Mouse (Mus musculus): ENCODE measurements around the gene Supt7l. TPM values are rescaled to one million over a fixed set of nuclear protein-coding genes. Genes with fewer than 3 reads are reported as not detected.

Supt7l gene
- polyA plus RNA-seq, 1 experiment, result 13.3 TPM

DNA sequence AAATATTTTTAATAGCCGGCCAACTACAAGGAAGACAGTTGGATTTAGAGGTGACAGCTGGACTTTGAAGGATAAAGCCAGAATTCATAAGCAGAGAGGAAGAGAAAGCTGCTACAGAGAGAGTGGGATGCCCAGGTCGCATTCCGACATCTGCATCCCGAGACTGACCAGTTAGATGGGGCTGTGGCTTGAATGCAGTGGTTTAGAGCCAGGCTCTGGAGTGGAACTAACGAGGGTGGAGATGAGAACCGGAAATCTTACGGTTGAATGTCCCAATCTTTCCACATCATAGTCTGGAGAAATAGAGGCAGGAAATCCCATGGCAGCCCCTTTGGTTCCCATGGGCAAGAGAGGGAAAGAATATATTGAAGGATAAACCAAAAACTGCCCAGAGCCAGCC lies 38.4 kb upstream of the Supt7l start:
- Histone ChIP-seq H3K36me3 (ENCODE audit: control insufficient read depth, insufficient read depth, low read length) (no peaks in the 10 kb centered on the region), H3K4me1 (replicated peaks; ENCODE audit: control insufficient read depth, insufficient read depth, low read length) (peaks cover 3% of the 10 kb centered on the region; the same call in 1 of the 2 replicates), H3K27ac (ENCODE audit: control insufficient read depth, insufficient read depth, low read length) (no peak overlapping the region), H3K27me3 (ENCODE audit: control insufficient read depth, insufficient read depth, low read length) (no peaks in the 10 kb centered on the region), H3K4me3 (ENCODE audit: control insufficient read depth, insufficient read depth, low read length) (no peak overlapping the region)
- 97% methylated on average over 7 of the region's 7 CpGs for WGBS
- TF ChIP-seq CTCF (IDR thresholded peaks at IDR 0.05; ENCODE audit: borderline replicate concordance, control insufficient read depth, extremely low read depth, insufficient read depth, low read length, poor library complexity), result no peak
- no peak for TF ChIP-seq POLR2A (IDR thresholded peaks at IDR 0.05; ENCODE audit: control insufficient read depth, extremely low read depth, insufficient read depth, low read length, poor library complexity)
- DNase-seq, result no peak

DNA sequence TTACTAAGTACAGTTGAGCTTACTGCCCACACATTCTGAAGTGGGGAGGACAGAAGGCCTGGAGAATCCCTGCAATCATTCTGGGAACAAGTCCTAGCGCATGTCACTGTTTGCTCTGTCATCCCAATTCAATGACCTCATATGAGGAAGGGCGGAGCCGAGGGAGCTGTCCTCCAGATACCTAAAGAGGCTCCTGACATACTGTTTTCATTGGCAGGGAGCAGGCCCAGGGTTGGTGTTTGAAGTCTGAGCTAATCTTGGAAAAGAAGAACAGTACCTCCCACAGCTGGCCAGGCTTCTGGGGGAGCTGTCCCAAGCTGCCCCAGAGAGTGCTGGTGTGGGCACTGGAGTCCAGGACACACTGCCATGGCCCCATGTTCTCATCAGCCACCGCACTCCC lies 37.4 kb upstream of the Supt7l start:
- no peak for TF ChIP-seq POLR2A (IDR thresholded peaks at IDR 0.05; ENCODE audit: control insufficient read depth, extremely low read depth, insufficient read depth, low read length, poor library complexity)
- no peak for TF ChIP-seq CTCF (IDR thresholded peaks at IDR 0.05; ENCODE audit: borderline replicate concordance, control insufficient read depth, extremely low read depth, insufficient read depth, low read length, poor library complexity)
- Histone ChIP-seq H3K36me3 (ENCODE audit: control insufficient read depth, insufficient read depth, low read length) (no peaks in the 10 kb centered on the region), H3K27ac (ENCODE audit: control insufficient read depth, insufficient read depth, low read length) (no peak overlapping the region), H3K4me3 (ENCODE audit: control insufficient read depth, insufficient read depth, low read length) (no peak overlapping the region), H3K27me3 (ENCODE audit: control insufficient read depth, insufficient read depth, low read length) (no peaks in the 10 kb centered on the region), H3K4me1 (replicated peaks; ENCODE audit: control insufficient read depth, insufficient read depth, low read length) (no peaks in the 10 kb centered on the region)
- no peak for DNase-seq
- 97% methylated on average over 4 of the region's 4 CpGs for WGBS

DNA sequence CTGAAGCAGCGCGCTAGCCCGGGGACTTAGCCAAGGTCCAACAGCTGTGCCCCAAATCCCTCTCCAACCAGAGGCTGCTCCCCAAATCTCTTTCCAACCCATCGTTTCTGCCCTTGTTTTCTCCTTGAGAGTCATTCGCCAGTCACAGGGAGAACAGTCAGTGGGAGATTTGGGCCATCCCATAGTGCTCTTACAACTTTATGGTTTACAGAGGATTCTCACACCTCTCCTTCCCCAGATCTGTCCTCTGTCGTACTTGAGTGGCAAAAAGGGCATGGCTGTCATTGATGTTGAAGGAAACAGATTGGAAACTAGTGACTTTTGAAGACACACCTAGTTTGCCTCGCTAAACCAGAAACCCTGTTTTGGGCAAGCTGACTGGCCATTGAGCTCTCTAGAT lies 36.3 kb upstream of the Supt7l start:
- H3K27me3 ChIP-seq (ENCODE audit: control insufficient read depth, insufficient read depth, low read length), result no peaks in the 10 kb centered on the region
- no peaks in the 10 kb centered on the region for H3K4me1 ChIP-seq (replicated peaks; ENCODE audit: control insufficient read depth, insufficient read depth, low read length)
- no peaks in the 10 kb centered on the region for H3K36me3 ChIP-seq (ENCODE audit: control insufficient read depth, insufficient read depth, low read length)
- no peak for DNase-seq
- H3K4me3 ChIP-seq (ENCODE audit: control insufficient read depth, insufficient read depth, low read length), result no peak overlapping the region
- WGBS, result 63% methylated on average over 7 of the region's 7 CpGs
- no peak for TF ChIP-seq POLR2A (IDR thresholded peaks at IDR 0.05; ENCODE audit: control insufficient read depth, extremely low read depth, insufficient read depth, low read length, poor library complexity)
- TF ChIP-seq CTCF (IDR thresholded peaks at IDR 0.05; ENCODE audit: borderline replicate concordance, control insufficient read depth, extremely low read depth, insufficient read depth, low read length, poor library complexity), result no peak
- H3K27ac ChIP-seq (ENCODE audit: control insufficient read depth, insufficient read depth, low read length), result no peak overlapping the region

DNA sequence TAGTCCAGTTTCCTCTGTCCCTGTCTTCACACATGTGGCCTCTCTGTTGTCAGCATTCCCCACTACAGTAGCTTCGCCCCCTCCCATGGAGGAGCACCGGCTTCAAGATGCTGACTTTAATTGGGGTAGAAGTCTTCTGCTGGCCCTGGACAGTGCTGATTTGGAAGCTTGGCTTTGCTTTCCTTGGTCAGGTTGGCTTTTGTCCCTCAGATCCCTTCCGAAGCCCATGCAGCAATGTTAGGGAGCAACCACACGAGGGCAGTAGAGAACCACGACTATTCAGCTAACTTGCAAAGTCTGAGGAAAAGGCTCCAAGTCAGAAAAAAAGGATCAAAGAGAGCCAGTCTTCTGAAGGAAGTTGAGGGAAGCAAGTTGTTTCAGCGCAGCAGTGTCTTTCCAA lies 35.9 kb upstream of the Supt7l start:
- no peaks in the 10 kb centered on the region for H3K36me3 ChIP-seq (ENCODE audit: control insufficient read depth, insufficient read depth, low read length)
- DNase-seq, result peak; percentile 57
- H3K27ac ChIP-seq (ENCODE audit: control insufficient read depth, insufficient read depth, low read length), result no peak overlapping the region
- WGBS, result 22% methylated on average over 6 of the region's 6 CpGs
- no peaks in the 10 kb centered on the region for H3K27me3 ChIP-seq (ENCODE audit: control insufficient read depth, insufficient read depth, low read length)
- H3K4me1 ChIP-seq (replicated peaks; ENCODE audit: control insufficient read depth, insufficient read depth, low read length), result no peaks in the 10 kb centered on the region
- TF ChIP-seq POLR2A (IDR thresholded peaks at IDR 0.05; ENCODE audit: control insufficient read depth, extremely low read depth, insufficient read depth, low read length, poor library complexity) (no peak), CTCF (IDR thresholded peaks at IDR 0.05; ENCODE audit: borderline replicate concordance, control insufficient read depth, extremely low read depth, insufficient read depth, low read length, poor library complexity) (0 out of 2 replicates have a peak, but pooled peaks have one; percentile 43)
- no peak overlapping the region for H3K4me3 ChIP-seq (ENCODE audit: control insufficient read depth, insufficient read depth, low read length)

DNA sequence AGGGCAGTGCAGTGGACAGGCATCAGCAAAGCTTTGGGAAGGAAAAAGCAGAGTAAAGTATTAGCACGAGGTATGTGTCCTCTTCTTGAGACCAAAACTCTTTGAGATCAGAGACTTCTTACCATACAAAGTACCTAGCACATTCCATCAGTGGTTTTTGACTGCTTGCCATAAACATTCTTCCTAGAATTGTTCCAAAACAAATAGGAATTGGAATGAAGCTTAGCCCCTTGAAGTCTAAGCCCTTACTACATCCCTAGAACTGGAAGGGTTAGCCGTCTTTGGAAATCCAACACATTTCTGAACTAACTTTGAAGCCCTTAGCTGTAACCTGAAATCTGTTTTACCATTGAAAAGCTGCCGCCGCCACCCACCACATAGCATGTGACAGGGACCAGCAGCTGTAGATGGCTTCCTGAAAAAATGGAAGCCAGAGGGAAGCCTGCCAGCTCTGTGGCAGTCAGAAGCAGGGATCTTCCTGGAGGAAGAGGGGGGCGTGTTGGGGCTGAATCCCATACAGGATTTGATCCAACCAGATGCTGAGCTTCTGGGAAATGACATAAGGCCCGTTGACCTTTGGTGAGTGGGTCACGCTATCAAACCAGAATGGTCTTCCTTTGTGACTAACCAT lies 34.5 kb upstream of the Supt7l start:
- Histone ChIP-seq H3K4me3 (ENCODE audit: control insufficient read depth, insufficient read depth, low read length) (no peak overlapping the region), H3K36me3 (ENCODE audit: control insufficient read depth, insufficient read depth, low read length) (no peaks in the 10 kb centered on the region), H3K27me3 (ENCODE audit: control insufficient read depth, insufficient read depth, low read length) (no peaks in the 10 kb centered on the region), H3K27ac (ENCODE audit: control insufficient read depth, insufficient read depth, low read length) (no peak overlapping the region), H3K4me1 (replicated peaks; ENCODE audit: control insufficient read depth, insufficient read depth, low read length) (no peaks in the 10 kb centered on the region)
- DNase-seq, result no peak
- TF ChIP-seq POLR2A (IDR thresholded peaks at IDR 0.05; ENCODE audit: control insufficient read depth, extremely low read depth, insufficient read depth, low read length, poor library complexity) (no peak), CTCF (IDR thresholded peaks at IDR 0.05; ENCODE audit: borderline replicate concordance, control insufficient read depth, extremely low read depth, insufficient read depth, low read length, poor library complexity) (no peak)
- 95% methylated on average over 7 of the region's 7 CpGs for WGBS

DNA sequence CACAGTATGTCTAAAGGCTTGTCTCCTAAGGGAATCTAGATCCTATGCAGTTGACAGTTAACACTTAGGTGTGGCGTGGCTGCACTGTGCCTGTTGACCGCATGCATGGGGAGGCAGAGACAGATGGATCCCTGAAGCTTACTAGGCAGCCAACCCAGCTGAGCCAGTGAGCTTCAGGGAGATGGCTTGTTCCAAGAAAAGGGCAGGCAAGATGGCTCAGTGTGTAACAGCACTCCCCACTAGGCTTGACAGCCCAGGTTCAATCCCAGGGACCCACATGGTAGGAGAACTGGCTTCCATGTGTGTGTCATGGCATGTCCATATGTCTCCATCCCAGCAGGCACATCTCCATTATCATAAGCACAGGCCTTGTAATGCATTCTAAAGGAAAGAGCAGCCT lies 32.7 kb upstream of the Supt7l start:
- H3K4me3 ChIP-seq (ENCODE audit: control insufficient read depth, insufficient read depth, low read length), result no peak overlapping the region
- no peak overlapping the region for H3K27ac ChIP-seq (ENCODE audit: control insufficient read depth, insufficient read depth, low read length)
- H3K27me3 ChIP-seq (ENCODE audit: control insufficient read depth, insufficient read depth, low read length), result no peaks in the 10 kb centered on the region
- no peak for DNase-seq
- no peaks in the 10 kb centered on the region for H3K36me3 ChIP-seq (ENCODE audit: control insufficient read depth, insufficient read depth, low read length)
- no peaks in the 10 kb centered on the region for H3K4me1 ChIP-seq (replicated peaks; ENCODE audit: control insufficient read depth, insufficient read depth, low read length)
- 97% methylated on average over 2 of the region's 2 CpGs for WGBS
- no peak for TF ChIP-seq CTCF (IDR thresholded peaks at IDR 0.05; ENCODE audit: borderline replicate concordance, control insufficient read depth, extremely low read depth, insufficient read depth, low read length, poor library complexity)

DNA sequence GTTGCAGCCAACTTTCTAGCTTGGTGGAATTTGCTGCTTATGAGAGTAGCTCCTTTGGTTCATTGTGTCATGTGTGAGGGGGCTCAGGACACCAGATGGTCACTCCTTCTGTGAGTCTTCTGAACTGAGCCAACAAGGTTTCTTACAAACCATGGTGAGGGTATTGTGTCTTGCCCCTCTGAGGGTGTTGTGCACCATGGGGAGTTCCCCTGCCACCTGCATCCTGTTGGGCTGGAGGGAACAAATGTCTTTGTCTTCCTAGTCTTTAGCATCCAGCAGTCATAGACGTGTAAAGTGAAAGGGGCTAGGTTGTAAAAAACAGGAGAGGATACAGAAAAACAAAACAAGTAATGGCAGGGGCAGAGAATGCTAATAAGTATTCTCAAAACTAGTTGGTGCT lies 31.8 kb upstream of the Supt7l start:
- Histone ChIP-seq H3K27me3 (ENCODE audit: control insufficient read depth, insufficient read depth, low read length) (no peaks in the 10 kb centered on the region), H3K27ac (ENCODE audit: control insufficient read depth, insufficient read depth, low read length) (no peak overlapping the region), H3K4me3 (ENCODE audit: control insufficient read depth, insufficient read depth, low read length) (no peak overlapping the region), H3K36me3 (ENCODE audit: control insufficient read depth, insufficient read depth, low read length) (0 out of 2 replicates have a peak, but pooled peaks cover 3% of the 10 kb centered on the region), H3K4me1 (replicated peaks; ENCODE audit: control insufficient read depth, insufficient read depth, low read length) (no peaks in the 10 kb centered on the region)
- TF ChIP-seq POLR2A (IDR thresholded peaks at IDR 0.05; ENCODE audit: control insufficient read depth, extremely low read depth, insufficient read depth, low read length, poor library complexity) (no peak), CTCF (IDR thresholded peaks at IDR 0.05; ENCODE audit: borderline replicate concordance, control insufficient read depth, extremely low read depth, insufficient read depth, low read length, poor library complexity) (no peak)
- DNase-seq, result no peak
- WGBS, result 26% methylated on average over 1 of the region's 1 CpGs

Data from thymus, adult 2 months (tissue).